Mouse (Mus musculus): ENCODE data around the gene Tex36. TPM values are rescaled to one million over a fixed set of nuclear protein-coding genes. Genes with fewer than 3 reads are reported as not detected.
A peak's percentile ranks its signal among the peaks of the same experiment; 100 is the strongest.

Tex36 gene
- total RNA-seq, 1 experiment from 2014 or later, result not detected

DNA sequence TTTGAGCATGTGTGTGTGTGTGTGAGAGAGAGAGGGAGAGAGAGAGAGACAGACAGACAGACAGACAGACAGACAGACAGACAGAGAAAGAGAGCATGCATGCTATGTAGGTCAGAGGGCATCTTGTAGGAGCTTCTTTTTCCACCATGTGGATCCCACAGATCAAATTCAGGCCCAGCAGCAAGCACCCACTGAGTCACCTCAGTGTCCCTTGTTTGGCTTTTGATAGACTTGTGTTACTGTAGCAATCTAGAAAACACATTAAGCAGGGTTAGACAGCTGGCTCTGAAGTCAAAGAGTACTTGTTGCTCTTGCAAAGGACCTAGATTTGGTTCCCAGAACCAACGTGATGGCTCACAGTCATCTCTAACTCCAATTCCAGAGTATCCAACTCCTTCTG lies 10.2 kb downstream of the Tex36 start:
- DNase-seq, result no peak

DNA sequence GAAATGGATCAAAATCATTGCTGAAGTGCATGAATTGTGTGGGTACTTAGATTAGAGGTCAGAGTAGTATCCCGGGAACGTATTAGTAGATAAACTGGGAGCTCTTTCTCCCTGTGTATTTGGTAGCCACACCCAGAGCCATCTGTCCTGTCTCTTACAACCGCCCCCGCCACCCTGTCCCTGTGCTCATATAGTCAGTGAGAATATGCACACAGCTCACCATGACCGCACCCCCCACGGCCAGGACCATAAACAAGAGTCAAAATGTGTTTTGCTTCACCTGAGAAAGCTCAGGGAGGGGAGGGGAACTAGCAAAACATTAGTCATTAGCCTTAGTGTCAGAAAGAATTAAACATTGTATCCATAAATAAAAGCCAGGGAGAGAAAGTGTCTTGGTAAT lies 18.7 kb downstream of the Tex36 start:
- no peak for DNase-seq

DNA sequence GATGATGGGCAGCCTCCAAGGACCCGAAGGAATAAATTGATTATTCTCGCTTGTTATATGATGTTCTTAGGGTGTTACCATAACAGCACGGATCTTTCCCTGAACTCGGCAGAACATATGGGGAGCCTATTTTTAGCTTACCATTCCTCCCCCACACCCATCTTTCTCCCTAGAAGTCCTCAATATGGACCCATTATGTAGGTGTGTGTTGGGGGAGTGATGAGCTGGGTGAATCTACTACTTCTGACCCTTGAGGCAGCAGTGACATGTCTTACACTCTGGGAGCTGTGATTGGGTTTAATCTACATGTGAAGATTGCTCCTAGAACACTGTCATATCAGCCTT lies 21.7 kb downstream of the Tex36 start:
- DNase-seq, result no peak

DNA sequence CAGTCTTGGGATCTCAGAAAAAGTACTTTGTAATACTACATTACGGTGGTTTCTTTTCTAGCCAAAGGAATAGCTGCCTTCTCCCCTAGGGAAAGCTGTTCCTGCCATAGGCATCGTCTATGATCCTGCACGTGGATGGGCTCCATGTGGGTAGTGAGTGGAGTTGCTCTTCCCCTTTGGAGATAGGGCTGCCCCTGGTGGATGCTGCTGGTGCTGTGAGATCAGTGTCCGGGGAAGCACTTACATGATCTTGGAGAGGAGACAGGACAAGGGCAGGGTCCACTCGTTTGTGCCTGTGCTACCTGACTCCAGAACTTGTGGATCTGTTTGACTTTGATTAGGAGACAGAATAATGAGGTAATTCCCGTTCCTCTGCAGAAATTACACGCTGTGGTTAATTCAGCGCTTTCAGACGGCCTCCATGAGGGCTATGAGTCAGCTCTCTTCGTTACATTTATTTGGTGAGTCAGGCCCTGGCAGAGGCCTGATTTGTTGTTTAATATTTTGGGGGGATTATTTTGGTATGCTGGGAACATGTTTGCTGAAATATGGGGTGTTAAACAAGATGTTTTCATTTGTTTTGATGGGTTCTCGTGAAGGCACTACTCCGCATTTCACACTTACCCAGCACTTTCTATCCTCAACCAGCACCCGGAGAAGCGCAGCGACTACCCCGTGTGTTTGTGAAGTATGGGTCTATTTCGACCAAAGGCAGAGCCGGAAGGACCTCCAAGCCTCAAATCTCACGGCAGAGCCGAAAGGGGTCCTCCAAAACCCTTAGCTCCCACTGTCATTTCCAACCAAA lies 22.3 kb downstream of the Tex36 start:
- DNase-seq, result peak; percentile 14

DNA sequence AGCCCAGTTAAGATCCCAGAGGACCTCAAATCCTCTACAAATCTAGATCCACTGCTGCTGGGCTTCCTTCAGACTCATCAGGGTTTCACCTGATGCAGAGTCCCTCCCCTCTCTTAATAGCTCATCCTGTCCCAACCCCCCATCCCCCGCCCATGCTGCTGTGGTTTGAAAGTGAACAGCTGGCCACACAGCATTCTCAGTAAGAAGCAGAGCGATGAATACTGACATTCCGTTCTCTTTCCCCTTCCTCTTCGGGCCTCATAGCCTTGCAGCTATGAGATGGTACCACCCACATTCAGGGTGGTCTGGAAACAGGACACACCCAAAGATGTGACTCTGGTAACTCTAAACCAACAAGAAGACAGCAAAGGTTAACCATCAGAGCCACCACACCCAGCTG lies 25.1 kb downstream of the Tex36 start:
- DNase-seq, result no peak

DNA sequence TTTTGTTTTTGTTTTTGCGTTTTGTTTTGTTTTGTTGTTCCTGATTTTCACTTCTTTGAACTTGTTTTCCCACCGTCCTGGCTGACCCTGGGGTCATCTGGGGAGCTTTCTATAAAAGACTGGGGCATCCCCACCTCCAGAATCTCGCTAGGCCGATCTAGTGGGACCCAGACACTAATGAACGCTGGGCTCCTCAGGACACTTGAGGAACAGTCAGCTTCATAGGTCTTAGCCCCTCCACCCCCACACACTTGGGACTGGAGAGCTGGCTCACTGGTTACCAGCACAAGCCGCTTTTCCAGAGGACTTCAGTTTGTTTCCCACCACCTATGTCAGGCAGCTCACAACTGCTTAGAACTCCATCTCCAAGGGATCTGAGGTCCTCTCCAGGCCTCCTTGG lies 25.7 kb downstream of the Tex36 start:
- no peak for DNase-seq

DNA sequence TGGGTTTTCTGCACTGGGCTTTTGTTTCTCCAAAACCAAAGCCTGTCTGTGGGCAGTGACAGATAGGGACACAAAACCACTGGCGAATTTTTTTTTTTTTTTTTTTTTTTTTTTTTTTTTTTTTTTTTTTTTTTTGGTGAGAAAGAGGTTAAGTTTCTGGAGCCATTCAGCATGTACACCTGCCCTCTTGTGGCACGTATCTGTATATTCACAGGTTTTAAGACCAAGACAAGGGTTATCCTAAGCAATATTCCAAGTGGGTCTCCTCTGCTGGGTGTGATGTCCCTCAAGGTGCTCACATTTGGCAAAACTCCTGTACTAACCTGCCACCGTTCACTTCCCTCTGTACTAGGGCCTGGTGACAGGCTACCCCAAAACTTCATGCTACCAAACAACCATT lies 30.0 kb downstream of the Tex36 start:
- DNase-seq, result peak; percentile 6

DNA sequence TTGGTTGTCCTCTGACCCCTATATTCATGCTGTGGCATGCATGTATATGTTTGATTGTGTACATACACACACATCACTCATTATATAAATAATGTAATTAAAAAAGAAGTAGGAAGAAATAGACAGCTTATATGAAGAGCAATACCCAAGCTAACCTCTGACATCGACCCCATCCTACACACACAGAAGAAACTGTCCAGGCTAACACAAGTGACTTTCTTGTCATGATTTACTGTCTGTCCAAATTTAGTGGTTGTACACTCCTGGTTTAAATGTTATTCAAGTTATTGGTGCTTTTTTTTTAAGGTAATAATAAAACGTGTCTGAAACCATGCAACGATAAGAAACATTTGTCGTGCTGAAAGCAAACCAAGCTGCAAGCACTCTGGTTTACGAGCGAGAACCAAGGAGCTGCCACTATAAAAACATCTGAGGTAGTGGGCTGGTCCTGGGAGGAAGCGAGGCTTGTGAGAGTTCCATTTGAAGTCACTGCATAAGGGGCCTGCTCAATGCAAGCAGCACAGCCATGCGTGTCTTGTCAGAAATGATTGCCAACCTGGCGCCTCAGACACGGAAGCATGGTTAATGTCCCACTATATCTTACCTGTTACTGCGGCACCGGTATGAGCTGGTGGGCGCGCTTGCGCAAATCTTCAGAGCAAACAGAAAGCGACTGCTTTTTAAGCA lies 32.6 kb downstream of the Tex36 start:
- DNase-seq, result no peak

DNA sequence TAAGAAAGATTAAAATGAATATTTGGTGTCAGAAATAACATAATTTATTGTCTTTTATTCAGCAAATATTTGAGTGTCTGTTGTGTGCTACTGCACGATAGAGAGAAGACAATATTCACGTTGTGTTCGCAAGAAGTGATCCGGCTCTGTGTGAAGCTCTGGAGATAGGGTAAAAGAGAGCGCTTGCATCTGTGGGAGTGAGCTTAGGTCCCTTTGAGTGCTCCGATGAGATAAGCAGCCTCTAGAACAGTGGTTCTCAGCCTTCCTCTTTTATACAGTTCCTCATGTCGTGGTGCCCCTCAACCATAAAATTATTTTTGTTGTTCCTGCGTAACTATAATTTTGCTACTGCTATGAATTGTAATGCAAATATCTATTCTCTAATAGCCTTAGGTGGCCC lies 37.4 kb downstream of the Tex36 start:
- DNase-seq, result no peak

DNA sequence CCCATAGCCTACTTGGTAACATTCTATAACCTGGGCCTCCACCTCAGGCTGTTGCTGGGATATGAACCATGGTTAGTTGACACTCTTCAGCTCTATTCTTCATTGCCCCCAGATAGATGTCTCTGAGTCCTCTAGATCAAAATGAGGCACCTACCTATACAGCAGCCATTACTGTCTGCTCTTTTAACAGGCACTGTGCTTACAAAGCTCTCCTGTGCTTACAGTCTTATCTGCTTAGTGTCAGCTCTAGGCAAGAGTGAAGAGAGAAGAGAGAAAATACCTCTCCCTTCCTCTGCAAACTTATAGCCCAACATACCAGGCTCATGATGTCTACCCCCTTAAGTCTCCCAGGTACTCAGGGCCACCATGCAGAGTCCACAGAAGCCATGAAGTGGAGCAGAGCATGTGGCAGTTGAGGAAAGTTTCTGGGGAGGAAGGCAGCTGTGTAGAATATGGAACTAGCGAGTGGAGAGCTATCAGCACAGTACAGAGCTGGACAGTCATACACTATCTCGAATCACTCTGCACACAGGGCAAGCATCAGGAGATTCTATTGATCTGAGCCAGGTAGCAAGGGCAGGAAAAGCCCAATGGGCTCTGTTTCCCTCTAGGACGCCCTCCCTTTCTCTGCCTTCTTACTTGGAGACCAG lies 38.7 kb downstream of the Tex36 start:
- DNase-seq, result no peak

DNA sequence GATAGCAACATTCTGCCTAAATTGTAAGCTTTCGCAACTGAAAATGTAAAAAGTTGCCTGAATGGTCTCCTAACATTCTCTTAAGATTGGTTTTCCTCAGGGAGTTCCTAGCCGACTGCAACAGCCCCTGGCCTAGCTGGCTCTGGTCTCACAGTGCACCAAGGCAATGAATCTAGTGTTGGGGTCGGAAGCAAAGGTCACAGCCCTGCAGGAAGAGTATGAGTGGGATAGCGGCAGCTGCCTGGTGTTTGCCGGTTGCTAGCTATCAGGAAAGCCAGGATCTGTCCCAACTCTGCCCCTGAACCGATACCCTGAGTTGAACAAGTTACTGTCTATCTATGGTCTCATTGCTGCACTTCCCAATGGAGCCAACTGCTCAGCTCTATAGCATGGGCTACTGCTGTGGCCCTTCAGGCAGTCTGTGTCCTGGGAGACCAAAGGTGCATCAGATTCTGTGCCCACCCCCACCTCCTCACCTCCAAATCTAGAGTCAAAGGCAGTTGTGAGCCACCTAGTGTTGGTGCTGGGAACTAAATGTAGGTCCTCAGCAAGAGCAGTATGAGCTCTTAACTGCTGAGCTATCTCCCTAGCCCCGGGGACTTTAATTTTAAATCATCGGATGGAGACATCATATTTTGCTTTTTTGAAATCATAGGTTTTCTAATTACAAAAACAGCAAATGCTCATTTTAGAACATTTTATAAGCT lies 46.0 kb downstream of the Tex36 start:
- DNase-seq, result peak; percentile 19

DNA sequence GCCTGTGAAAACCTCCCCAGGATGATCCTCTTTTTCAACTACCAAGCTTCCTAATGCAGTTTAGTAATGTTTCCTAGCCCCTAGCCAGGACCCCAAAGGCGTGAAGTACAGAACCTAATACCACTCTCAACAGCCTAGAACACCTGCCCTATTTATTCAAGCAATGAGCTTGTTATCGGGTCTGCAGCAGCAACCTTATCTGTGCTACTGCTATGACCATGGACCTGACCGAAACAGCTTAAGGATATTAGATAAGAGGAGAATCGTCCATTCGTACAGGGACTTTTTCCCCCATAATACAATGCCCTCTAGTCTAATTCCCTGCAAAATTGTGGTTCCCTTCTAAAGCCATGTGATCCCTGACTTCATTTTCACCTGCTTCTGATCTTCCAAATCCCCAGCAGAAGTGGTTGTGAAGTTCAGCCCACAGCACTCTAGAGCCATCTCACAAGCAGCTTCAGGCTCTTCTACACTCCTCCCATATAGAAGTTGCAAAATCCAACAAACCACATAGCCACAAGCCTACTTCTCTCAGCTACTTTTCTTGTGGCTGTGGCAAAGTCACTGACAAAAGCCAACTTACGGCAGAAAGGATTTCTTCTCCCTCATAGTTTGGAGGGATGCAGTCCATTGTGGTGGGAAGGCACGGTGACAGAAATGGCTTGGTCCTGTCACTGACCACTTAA lies 49.5 kb downstream of the Tex36 start:
- DNase-seq, result no peak

DNA sequence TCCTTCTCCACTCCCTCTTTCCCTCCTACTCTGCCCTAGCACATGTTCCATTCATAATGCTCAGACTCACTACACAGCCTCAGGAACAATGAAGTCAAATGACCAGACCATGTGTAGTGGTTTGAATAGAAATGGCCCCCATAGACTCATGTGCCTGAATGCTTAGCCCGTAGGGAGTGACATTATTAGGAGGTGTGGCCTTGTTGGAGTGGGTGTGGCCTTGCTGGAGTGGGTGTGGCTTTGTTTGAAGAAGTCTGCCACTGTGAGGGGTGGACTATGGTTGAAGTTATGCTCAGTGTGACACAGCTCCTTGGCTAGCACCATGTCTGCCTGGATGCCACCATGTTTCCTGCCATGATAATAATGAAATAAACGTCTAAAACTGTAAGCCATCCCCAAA lies 51.0 kb downstream of the Tex36 start:
- DNase-seq, result no peak

DNA sequence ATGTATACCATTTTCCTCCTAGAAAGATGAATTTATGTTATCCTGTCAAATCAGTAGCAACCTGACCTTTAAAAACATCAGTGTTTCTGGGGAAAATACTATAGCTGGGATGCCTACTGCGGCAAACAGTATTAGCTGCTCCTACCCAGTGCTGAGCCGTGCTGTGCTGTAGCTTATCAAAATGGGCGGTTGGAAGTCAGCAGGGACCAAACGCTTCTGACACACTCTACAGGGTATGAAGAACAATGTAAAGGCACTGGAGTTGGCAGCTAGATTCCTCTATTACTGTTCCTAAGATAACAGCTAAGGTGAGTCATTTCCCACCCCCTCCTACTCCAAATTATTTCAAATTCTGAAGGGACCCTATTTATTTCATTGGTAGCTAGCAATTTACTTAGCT lies 53.5 kb downstream of the Tex36 start:
- DNase-seq, result no peak

DNA sequence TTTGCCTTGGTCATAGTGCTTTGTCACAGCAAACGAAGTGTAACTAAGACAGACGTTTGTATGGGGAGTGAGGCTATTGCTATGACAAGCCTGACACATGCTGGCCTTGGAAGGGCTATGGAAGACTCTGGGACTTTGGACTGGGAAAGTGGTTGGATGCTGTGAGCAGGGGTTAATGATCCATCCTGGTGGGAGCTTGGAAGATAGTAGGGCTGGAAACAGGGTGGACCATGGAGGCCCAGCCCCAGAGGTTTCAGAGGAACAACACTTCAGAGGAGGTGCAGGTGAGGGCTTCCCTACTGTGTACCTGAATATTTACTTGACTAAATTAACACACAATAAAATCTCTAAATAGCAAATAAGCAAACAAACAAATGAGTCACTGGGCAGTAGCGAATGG lies 56.3 kb downstream of the Tex36 start:
- no peak for DNase-seq

DNA sequence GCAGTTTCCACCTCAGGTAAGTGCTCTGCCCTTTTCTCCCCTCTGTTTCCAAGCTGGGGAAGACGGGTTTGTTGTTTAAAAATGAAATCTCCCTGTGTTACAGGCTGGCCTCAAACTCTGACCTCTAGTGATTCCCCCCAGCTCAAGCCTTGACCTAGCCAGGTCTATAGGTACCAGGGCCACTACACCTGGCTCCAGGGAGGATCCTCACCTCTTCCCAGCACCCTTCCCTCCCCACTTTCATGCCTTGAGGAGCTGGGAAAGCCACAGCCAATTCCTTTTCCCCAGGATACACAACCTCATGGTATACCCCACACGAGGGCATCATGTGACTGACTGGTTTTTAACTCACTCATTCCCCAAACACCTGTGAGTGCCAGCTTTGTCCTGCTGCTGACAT lies 57.0 kb downstream of the Tex36 start:
- DNase-seq, result no peak

DNA sequence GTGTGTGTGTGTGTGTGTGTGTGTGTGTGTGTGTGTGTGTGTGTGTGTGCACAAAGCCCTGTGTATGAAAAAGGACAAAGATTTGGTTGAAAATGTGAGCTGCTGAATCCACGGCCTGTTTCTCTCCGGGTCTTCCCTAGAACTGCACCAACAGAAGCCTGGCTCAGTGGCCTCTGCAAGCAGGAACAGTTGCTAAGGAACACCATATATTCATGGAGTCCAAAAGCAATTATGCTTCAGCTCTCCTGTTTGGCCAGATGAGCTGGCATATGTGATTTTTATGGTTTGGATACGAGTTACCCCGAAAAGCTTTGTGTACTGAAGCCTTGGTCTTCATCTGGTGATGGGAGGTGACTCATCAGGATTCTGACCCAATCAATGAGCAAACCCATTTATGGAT lies 58.8 kb downstream of the Tex36 start:
- no peak for DNase-seq

DNA sequence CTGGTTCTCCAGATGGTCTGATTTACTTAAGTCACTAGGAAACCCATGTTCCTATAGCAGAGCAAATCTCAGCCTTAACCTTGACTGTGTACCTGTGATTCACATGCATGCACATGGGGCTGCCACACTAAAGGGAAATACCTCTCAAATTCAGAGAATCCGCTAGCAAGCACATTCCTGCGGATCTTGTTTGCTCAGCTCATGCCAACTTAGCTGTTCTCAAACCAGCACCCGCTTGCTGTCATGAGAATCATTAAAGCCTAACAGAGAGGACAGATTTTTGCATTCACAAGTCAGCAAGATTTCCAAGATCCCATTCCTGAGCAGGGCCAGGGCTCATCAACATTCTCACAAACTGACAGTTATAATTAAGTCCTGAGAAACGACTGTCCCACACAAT lies 64.6 kb downstream of the Tex36 start:
- DNase-seq, result no peak

Measured in adrenal gland, postnatal 14 days (tissue).